Mouse (Mus musculus): ENCODE results near the gene Scarf2.

DNA sequence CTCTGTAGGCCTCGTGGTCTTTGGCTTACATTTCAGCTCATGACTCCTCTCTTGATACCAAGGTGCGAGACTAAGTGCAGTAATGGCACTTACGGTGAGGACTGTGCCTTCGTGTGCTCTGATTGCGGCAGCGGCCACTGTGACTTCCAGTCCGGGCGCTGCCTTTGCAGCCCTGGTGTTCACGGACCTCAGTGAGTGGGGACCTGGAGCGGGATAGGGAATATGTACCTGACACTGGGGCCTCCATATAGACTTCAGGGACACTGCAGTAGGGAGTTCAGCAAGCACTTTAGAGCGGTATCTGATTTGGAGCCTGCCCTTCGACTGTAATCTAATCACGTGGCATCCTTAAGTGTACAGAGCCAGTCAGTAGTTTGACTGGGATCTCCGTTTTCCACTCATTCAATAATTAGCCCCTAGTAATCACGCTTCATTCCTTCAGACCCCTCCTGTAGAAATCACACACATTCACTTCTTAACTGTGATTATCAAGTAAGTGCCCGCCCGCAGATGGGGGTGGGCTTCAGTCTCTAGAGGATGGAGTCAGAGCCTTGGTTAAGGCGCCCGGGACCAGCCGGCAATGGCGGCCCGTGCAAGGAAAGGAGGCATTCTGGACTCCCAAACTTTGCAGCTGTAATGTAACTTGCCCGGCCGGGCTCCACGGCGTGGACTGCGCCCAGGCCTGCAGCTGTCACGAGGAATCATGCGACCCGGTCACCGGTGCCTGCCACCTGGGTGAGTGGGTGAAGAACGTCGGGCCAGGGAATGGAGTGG, 6.8 kb downstream of the Scarf2 start:
- TF ChIP-seq CTCF (IDR thresholded peaks at IDR 0.05; ENCODE audit: borderline replicate concordance, control insufficient read depth, extremely low read depth, insufficient read depth, low read length, poor library complexity) (no peak), POLR2A (IDR thresholded peaks at IDR 0.05; ENCODE audit: control insufficient read depth, extremely low read depth, insufficient read depth, low read length, poor library complexity) (no peak)

Data from thymus, adult 2 months (tissue).